Mouse (Mus musculus) regulatory T cell (primary cell): ENCODE results near the gene Gm20388.

ENCODE experiments used
- in situ Hi-C: fragments of 300-600 bp; cut with MboI, MseI; formaldehyde crosslinking; loops from one replicate; pipeline ENCODE4 v1.15.1; 2025; ENCODE audit warnings: high pct_unique_total_duplicates

The Gm20388 gene

DNA sequence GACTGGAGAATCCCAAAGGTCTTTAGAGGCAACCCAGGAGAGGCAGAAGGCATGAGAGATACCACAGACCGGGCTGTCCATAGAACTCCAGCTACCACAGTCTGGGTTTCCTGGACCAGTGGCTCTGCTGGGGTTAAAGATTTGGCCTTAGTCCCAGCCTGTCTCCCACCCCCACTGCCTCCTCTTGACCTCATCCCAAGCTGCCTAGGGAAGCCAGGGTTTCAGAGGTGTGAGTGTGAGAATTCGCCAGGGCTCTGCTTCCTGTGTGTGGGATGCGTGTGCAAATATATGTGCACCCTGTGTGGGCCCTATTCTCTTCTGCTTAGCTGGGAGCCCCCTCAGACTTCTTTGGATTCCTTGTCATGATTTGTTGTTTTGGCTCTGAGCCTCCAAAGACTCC, 894.1 kb downstream of the Gm20388 start:
- in situ Hi-C loops = no loop called here

DNA sequence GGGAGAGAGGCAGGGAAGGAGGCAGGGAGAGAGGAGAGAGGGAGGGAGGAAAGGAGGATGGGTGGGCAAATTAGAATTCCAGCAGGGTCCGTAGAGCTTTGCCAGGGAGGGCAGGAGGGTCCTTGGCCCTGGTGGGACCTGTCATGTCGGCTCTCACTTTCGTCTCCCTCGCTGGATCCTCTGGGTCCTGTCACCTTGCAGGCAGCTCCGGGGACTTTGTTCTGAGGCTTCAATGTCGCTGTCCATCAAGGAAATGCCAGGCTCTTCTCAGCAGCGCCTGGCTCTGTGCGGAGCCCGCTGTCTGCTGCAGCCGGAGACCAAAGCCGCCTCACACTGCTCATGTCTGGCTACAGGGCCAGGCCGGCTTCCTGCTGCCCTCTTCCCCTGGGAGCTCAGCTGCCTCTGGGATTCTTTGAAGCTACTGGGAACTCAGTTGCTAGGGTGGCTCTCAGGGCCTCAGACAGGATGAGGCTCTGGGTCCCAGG, 896.2 kb downstream of the Gm20388 start:
- in situ Hi-C loops = no loop called here

DNA sequence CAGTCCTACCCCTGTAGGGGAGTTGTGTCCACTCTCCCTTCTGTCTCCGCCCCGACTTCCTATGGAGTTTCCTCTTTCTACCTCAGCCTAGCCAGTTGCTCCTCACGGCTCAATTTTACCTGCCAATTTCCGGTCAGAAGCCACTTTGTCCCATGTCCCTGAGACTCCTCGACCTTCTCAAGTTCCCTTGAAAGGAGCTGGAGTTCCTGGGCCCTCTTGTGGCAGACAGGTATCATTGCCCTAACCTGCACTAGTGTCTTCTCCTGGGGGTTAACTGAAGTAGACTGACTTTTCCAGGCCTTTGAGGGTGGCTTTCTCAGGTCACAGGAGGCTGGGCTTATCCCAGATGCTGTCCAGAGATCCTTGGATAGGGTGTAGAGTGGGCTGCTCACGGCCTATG, 897.1 kb downstream of the Gm20388 start:
- in situ Hi-C loops = no loop called here

DNA sequence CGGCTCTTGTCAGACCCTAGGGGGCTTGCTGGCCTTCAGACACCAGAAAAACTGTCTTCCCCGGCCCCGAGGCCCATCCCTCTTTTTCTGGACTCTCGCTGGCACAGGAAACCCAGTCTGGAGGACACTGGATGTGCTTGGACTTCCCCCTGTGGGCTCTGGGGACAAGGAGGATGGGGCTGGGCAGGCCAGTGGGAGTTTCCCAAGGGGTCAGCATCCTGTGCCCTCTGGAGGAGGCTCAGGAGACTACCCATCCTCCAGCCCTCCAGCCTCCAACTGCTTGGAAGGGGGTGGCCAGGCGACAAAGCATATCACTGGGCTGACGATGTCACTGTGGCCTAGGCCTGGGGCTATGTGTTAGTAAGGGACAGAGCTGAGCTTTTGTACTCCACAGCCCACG, 898.4 kb downstream of the Gm20388 start:
- in situ Hi-C loops = no loop called here

DNA sequence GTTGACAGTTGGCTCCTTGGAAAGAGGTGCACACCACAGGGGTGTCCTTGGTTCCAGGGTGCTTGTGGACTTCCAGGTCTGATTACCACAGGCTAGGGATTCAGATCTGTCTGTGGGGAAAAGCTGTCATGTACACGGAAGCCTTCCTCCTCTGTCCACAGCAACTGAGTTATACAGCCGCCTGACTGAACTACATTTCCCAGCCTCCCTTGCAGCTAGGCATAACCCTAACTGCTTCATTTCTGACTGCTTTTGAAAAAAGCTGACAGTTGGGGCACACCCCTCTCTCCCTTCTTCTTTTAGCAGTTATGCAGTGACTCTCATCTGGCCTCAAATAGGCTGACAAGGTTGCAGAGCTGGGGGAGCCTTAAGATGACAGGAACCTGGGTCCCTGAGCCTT, 901.3 kb downstream of the Gm20388 start:
- in situ Hi-C loops = no loop called here

DNA sequence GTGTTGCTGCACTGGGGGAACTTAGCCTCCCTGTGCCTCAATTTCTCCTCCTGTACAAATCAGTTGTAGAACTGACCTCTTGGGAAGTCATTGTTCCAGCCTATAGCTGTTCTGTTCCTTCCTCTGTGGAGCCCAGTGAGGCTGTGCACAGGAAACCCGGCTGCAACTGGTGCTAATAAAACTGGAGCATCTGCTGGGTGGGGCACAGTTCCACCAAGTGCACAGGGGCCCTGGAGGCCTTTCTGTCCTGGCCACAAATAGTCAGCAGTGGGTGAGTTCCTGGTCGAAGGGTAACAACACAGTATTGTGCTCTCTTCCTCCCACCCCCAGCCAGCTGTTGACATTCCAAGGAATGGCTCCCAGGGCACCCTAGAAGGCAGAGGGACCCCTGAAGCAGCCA, 902.4 kb downstream of the Gm20388 start:
- in situ Hi-C loops = no loop called here

DNA sequence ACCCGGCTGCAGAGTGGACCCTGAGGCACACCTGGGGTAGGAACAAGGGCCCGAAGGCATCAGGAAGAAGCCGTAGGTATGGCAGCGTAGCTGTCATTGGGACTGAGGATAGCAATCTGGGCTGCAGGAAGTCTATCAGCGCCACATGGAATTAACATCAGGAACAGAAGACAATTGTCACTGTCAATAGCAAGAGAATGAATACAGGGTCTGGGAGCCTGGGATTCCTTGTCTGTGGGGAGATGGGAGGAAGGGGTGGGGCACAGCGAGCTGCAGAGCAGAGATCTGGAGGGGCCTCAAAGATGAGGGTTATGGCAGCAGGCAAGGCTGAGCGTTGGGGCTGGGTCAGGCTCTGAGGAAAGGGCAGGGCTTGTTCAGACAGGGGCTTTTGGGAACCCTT, 903.2 kb downstream of the Gm20388 start:
- in situ Hi-C loops = no loop called here

DNA sequence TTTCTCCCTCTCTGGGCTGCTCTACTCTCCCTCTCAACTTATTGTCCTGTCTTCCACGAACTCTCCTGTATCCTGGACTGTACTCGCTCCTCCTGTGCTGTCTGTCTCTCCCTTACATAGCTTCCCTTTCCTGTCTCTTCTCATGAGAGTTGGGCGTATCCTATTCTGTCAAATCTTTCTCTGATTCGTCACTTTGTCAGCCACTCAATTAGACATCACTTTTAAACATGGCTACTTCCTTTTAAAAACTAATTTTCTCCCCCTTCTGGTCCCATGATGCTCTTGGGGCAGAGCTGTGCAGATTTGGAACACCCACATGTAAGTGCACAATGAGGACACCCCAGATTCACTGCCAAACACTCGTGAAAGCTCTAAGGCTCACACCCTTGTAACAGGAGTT, 905.7 kb downstream of the Gm20388 start:
- in situ Hi-C loops = no loop called here

DNA sequence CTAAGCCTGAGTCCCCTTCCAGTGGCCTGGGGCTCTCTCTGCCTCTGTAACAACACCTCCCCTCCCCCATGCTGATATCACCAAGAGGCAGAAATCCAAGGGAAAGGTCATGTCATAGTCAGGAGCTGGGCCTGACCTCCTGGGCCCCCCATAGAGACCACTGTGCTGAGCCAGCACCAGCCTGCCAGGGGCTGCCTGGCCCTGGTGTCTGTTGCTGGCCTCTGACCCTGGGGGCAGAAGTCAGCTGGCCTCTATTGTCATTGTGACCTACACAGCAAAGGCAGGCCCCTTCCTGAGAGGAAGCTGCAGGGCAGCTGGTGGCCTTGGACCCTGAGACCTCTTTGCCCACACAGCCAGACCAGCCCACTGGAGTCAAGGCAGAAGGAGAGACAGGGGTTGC, 909.3 kb downstream of the Gm20388 start:
- in situ Hi-C loops = no loop called here

DNA sequence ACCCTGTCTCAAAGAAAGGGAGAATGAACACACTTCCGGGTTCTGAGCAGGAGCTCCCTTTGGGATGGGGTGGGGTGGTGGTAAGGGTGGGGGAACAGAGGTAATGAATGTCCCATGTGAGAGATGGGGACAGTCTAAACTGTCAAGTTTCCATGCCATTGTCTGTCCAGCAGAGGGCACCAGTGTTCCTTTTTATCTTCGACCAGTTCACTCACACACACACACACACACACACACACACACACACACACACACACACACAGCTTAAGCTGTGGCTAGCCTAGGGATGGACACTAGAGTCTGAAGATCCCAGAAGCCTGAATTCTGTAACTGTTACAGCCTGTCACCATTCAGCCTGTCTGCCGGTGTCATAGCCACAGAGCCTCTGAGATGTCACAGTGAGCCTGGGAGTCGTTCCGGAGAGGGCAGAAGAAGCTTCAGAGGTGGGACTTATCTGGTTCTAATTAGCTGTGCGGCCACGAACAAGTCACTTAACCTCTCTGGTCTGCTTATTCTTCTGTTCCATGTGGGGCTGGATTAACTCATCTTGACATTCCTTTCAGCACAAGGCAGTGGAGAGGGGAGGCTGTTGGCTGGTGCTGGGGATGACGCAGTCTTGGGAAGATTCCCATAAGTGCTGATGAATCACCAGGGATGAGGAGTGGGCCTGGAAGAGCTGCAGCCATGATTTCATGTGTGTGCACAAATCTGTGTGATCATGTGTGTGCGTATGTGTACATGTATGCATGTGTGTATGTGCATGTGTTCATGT, 910.9 kb downstream of the Gm20388 start:
- in situ Hi-C loops = no loop called here

DNA sequence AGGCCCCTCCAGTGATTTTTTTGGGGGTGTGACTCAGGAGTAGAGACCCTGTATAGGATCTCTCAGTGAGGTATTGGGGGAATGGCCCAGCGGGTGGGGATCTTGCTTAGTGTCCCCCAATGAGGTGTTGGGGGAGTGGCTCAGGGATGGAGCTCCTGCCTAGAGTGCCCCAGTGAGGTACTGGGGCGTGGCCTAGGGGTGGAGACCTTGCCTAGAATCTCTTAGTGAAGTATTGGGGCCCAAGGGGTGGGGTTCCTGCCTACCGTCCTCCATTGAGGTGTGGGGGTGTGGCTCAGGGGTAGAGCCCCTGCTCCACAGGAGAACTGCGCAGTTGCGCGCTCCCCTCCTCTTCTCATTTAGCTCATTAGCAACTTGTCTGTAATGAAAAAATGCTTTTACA, 912.7 kb downstream of the Gm20388 start:
- in situ Hi-C loops = no loop called here

DNA sequence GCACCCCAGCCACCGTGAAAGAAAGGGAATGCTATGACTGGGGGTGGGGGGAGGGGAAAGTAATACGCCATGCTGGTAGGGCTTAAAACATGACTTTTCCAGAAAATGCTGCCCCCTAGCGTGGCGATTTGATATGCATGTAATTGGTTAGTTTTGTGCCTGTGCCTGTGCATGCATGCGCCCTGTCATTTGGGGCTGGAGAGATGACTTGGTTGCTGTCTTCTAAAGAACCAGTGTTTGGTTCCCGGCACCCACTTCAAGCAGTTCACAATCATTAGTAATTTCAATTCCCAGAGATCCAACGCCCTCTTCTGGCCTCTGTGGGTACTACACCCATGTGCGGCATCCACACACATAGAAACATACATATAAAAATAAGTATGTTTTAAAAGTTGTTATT, 913.2 kb downstream of the Gm20388 start:
- in situ Hi-C loops = no loop called here

DNA sequence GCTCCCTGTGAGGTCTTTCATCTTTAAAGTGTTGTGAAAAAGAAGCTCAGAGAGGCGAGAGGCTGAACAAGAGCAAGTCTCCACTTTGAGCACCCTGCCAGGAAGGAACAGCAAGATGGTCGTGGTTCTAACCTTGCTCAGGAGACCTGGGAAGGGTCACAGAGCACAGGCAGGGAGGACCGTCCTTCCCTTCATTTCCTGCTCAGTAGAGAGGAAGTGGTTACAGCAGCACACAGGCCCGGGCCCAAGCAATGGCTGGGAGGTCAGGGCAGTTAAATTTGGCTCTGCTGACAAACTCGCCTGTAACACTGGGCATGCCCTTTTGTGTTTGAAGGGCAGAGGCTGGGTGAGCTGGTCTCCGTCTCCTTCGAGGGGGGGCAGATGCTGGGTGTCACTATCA, 914.0 kb downstream of the Gm20388 start:
- in situ Hi-C loops = no loop called here

DNA sequence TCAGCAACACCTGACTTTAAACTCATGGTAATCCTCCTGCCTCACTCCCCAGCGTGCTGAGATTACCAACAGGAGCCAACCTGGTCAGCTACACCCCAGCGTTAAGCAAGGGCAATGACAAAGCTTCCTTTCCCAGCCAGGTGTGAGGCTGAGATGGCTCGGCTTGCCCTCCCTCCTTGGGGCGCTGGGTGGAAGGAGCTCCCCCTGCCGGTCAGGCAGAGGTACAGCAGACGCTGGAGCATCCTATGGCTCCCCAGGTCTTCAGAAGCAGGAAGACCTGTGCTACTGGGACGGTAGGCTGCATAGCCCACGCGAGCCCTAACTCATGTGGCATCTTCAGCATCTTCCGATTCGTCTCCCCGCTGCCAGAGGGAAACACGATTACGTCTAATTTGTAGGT, 917.6 kb downstream of the Gm20388 start:
- in situ Hi-C loops = no loop called here

DNA sequence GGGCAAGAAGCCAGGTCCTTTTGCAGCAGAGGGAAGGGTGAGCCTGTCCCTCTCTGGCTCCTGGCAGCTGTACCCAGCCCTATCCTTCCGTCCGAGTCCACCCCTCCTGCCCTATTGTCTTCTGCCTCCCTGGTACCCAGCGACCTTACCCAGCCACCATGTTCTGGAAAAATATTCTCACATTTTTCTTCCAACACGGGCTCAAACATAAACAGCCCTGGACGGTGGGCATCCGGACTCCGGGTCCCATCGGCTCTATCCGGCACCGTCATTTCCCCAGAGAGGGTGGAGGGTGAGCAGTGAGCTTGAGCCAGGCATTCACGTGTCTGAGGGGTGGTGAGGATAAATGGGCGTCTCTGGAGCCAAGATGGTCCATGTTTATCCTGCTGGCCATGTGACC, 920.0 kb downstream of the Gm20388 start:
- in situ Hi-C loops = no loop called here

DNA sequence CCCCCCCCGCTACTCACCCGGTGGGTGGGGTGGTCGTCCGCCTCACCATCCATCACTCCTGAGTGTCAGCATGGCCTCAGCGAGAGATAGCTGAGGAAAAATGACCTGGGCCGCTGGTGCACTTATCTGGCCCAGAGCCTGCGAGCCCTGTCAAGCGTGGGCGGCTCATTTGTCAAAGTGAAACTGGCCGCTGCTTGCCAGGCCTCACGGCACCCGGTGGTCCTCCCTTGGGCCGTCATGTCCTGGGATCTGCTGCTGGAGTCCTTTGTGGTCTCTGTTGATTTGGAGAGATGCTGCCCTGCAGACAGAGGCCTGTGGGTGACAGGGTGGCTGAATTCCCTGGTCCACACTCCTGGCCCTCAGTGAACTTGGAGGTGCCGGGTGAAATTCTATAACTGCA, 921.4 kb downstream of the Gm20388 start:
- in situ Hi-C loops = no loop called here

DNA sequence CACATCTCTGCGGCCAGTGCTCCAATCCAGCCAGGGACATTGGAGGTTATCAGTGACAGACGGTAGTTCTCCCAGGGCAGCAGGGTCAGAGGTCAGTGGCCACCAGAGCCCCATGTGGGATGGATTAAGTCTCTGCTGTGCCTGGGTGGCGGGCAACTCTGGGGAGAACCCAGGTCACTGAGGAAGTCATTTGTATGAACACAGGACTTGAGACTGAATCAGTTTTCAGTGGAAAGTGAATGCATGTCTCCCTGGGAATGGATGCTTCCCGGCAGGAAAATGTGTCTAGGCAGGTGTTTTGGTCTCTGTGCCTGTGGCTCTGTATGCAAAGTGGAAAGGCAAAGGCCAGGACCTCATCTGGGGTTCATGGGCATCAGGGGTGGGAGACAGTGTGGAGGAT, 922.6 kb downstream of the Gm20388 start:
- in situ Hi-C loops = no loop called here

DNA sequence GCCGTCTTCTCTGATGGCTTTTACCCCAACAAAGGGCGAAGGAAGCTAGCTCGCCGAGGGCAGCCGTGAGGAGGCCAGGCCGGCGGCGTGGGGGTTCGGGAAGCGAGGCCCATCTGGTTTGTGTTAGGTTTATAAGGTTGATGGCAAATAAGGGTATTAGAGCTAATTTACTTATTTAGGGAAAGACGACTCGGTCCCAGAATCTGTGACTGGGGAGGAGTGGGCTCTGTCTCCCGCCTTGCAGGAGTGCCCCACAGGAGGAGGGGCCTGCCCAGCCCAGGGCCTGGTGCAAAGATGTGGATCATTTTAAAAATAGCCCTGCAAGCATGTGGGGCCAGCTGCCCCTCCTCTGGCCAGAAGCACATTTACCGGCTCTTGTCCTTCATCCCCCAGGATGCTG, 928.4 kb downstream of the Gm20388 start:
- in situ Hi-C loops = no loop called here

DNA sequence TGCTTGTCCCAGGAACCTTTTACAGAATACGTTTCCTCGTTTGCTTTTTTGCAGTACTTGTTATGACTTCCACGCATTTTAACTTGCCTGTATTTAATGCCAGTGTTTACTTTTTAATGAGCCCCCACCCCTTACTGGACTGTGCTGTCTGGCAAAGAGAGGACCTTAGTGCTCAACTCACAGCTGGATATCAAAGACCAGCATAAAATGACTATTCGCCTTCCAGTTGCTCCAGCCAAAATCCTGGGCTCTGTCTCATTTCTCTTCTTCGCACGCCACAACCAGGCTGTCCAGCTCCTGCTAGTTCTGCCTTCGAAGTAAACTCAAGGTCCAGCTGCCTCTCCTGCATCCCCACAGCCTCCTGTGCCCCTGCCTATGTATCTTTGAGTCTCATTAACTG, 932.4 kb downstream of the Gm20388 start:
- in situ Hi-C loops = no loop called here

DNA sequence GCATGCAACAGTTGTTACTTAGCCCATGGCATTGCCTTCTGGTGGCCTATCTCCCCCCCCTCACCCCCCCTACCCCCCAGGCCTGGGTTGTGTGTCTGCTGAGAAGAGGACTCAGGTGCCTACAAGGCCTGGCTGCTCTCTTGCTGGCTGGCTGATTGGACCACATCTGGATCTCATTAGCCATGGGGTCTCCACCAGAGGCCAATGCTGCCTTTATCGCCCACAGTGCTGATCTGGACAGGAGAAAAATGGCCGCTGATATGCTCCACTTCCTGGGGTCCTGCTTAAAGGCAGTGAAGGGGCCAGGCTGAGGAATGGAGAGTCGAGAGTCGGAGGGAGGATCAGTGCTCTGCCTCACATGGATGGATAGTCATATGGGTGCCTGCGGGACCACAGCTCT, 935.4 kb downstream of the Gm20388 start:
- in situ Hi-C loops = no loop called here

DNA sequence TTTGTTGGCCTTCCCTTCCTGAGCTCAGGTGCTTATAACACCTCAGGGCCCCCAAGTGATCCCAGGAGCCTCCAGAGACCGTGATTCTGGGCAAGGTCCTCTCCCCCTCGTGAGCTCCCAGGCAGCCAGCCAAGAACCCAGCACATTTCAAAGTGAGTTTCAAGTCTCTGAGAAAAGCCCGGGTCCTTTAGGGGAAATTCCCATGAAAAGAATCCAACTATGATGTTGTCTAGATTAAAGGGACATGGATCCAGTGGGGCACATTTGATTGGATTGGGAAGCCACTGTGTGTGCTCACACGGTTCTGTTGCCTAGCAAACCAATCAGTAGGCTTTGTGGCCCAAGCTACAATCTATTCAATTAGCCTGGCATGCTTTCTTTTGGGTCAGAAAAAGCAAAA, 936.6 kb downstream of the Gm20388 start:
- in situ Hi-C loops = no loop called here

DNA sequence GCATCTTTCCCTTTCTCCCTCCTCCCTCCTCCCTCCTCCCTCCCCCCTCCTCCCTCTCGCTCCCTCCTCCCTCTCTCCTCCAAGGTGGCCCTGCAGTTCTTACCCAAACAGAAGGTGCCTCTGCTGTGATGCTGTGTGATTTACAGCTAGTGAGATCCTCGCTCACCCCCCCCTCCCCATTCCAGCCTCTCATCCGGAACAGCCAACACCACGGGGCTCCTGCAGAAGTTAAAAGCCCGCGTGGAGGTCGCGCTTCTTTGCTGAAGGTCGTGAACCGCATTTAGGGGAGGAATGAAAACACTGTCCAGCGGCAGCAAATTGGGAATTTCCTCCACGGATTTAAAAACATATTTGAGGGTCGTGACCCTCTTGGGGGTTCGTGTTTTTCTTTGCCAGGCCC, 937.1 kb downstream of the Gm20388 start:
- in situ Hi-C loops = no loop called here

DNA sequence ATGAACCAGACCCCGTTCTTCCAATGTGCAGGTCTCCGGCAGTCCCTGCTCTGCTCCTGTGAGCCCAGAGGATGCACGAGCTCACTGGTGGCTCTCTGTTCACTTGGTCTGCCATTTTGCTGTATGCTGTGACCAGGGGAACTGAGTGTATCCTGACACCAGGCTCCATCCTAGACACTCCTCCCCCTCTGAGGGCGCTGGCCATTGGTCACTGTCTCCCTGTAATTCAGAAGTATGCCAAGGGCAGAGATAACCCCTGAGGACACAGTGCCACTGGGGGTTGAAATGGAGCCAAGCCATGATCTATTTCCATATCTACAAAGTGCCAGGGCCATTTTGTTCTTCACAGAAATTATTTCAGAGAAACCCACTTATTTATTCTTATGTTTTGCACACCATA, 937.8 kb downstream of the Gm20388 start:
- in situ Hi-C loops = no loop called here

DNA sequence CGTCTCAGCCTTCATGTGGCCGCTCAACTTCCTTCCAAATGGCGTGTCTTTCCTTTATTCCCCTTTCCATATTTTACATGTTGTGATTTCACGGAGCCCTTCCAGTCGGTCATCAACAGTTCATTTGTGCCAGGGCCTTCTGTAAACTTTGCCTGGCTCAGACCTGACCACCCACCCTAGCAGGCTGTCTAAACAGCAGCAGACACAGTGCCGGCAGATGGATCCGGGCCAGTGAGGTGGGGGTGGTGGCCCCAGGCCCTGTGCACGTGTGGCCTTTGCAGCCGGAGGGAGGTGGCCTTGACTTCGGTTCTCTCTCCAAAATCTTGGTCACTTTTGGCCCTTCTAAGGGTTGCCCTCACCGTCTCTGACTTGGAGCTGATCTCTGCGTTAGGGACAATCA, 940.8 kb downstream of the Gm20388 start:
- in situ Hi-C loops = no loop called here
